Mouse (Mus musculus) lung, postnatal 0 days (tissue): ENCODE data around the gene Hydin.

Experiments used
- CTCF ChIP-seq: IDR thresholded peaks from 2 replicates; pipeline ENCODE4 v1.5.1; 2016; ENCODE audit warnings: antibody characterized with exemption, mild to moderate bottlenecking
- EP300 ChIP-seq: IDR thresholded peaks from 2 replicates; pipeline ENCODE4 v1.6.1; 2016; ENCODE audit warnings: antibody characterized with exemption, mild to moderate bottlenecking, control low read depth

DNA sequence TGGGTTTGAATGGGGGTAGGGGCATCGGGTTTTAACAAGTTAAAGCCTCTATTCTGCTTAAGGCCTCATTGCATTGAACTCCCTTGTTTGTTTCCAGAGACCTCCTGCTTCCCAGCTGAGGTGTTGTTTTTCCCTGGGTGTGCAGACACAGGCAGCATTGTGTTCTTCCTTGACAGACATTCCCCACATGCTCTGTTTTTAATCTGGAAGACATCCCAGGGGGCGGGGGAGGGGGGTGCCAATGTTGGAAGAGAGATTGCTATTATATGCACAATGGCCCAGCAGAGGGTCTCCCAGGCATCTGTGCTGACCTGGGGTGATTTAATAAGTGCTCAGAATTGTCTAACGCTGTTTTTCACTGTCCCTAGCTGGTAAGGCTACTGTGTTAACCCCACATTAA, 215.5 kb downstream of the Hydin start:
- no peak for TF ChIP-seq CTCF
- no peak for TF ChIP-seq EP300
